Mouse (Mus musculus): ENCODE data around the gene Rab8b.
A peak's percentile ranks its signal among the peaks of the same experiment; 100 is the strongest.
"Not testable (repeated sequence)": the region's sequence is repeated elsewhere in the genome, so short reads cannot be mapped to it uniquely, and the experiment has no call there.

Rab8b gene

GRCm38 (mm10) chr9:66834318-66835096 is 85.0 kb downstream of the Rab8b start, which contains the start of gene Aph1c:
Aph1c (minus strand) TSS chr9:66834726.
- peak; percentile 94 to 96 for DNase-seq (ENCODE audit: low spot score in 2 of 2)

- peak in 1 of 2 experiments; percentile 4 for DNase-seq (ENCODE audit: low spot score in 2 of 2)
Measured at GRCm38 (mm10) chr9:66833851-66834250, 85.6 kb downstream of the Rab8b start.

GRCm38 (mm10) chr9:66832366-66832908 is 87.0 kb downstream of the Rab8b start:
- no peak for DNase-seq (ENCODE audit: low spot score in 2 of 2)

GRCm38 (mm10) chr9:66825990-66826389 is 93.5 kb downstream of the Rab8b start:
- DNase-seq (ENCODE audit: low spot score in 2 of 2), result no peak

GRCm38 (mm10) chr9:66822255-66822654 is 97.2 kb downstream of the Rab8b start:
- not testable (repeated sequence) for DNase-seq (ENCODE audit: low spot score in 2 of 2)

- no peak for DNase-seq (ENCODE audit: low spot score in 2 of 2)
Measured at GRCm38 (mm10) chr9:66820996-66821395, 98.5 kb downstream of the Rab8b start.

- no peak for DNase-seq (ENCODE audit: low spot score in 2 of 2)
Measured at GRCm38 (mm10) chr9:66813392-66813791, 106.1 kb downstream of the Rab8b start.

- not testable (repeated sequence) for DNase-seq (ENCODE audit: low spot score in 2 of 2)
Measured at GRCm38 (mm10) chr9:66805951-66806350, 113.5 kb downstream of the Rab8b start.

- DNase-seq (ENCODE audit: low spot score in 2 of 2), result no peak
Measured at GRCm38 (mm10) chr9:66801947-66802346, 117.5 kb downstream of the Rab8b start.

GRCm38 (mm10) chr9:66796739-66797138 is 122.7 kb downstream of the Rab8b start, which contains the start of gene Gm10647:
Gm10647 (plus strand) TSS chr9:66797039.
- no peak for DNase-seq (ENCODE audit: low spot score in 2 of 2)

- peak; percentile 83 to 90 for DNase-seq (ENCODE audit: low spot score in 2 of 2)
Measured at GRCm38 (mm10) chr9:66795464-66796324, 123.8 kb downstream of the Rab8b start, which contains the start of gene Aph1b. Aph1b (minus strand) TSS chr9:66795490.

- DNase-seq (ENCODE audit: low spot score in 2 of 2), result no peak
Measured at GRCm38 (mm10) chr9:66794629-66795463, 124.6 kb downstream of the Rab8b start.

Data from cerebellum, postnatal 4 days (tissue).